Mouse (Mus musculus): ENCODE measurements around the gene Gm11011. TPM values are rescaled to one million over a fixed set of nuclear protein-coding genes. Genes with fewer than 3 reads are reported as not detected.

The Gm11011 gene
- total and polyA plus RNA-seq, 3 experiments, result not detected

DNA sequence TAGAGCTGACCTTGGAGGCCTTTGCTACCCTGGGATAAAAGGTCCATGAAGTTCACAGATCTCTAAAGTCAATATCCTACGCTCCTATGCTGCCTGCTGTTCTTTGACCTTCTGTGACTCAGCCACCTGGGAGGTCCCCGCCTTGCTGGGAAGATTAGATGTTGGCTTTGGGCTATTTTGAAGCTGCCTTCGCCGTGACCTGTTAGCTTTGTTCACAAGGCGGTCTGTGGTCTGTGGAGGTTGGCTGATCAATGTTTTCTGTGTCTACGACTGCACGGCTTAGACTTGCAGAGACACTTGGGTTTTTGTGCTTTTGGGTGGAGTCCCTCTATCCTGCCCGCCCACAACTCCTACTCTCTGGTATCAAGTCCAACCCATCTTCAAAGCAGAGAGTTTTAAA, 2.9 kb upstream of the Gm11011 start:
- H3K27me3 ChIP-seq (replicated peaks), result no peaks in the 10 kb centered on the region
- H3K79me2 ChIP-seq (replicated peaks; ENCODE audit: control insufficient read depth, extremely low read depth, insufficient read depth, poor library complexity, severe bottlenecking), result no peaks in the 10 kb centered on the region
- no peak for DNase-seq (ENCODE audit: extremely low read depth)
- no peak overlapping the region for H3K27ac ChIP-seq (ENCODE audit: insufficient read depth, low read depth)
- H3K4me3 ChIP-seq (replicated peaks in 1 of 3; ENCODE audit: low read depth in 2 of 3, low read length in 2 of 3, poor library complexity in 1 of 3), result no peak overlapping the region
- dilution Hi-C loops (cut with MboI; ENCODE audit: extremely low pct_ligation_motif_present, extremely low pct_unique_long_range_greater_than_20kb, low sequenced_read_pairs) (no loop called here), in situ Hi-C loops (cut with MboI; ENCODE audit: low pct_ligation_motif_present, low pct_unique_long_range_greater_than_20kb, low sequenced_read_pairs) (no loop called here)
- H3K36me3 ChIP-seq (replicated peaks in 1 of 2; ENCODE audit: control insufficient read depth in 1 of 2, insufficient read depth in 1 of 2, low read length in 1 of 2), result no peaks in the 10 kb centered on the region
- no peak overlapping the region for H3K9ac ChIP-seq (ENCODE audit: insufficient read depth, low read depth)
- H3K9me3 ChIP-seq (replicated peaks; ENCODE audit: low read length), result peaks cover 80% of the 10 kb centered on the region
- TF ChIP-seq RCOR1 (conservative IDR thresholded peaks at IDR 0.05; ENCODE audit: low read depth, low read length) (no peak), TCF12 (IDR thresholded peaks at IDR 0.05; ENCODE audit: low read depth, low read length) (no peak), MAX (IDR thresholded peaks at IDR 0.05; ENCODE audit: low read length) (no peak), ZKSCAN1 (IDR thresholded peaks at IDR 0.05; ENCODE audit: borderline replicate concordance, low read depth, low read length) (no peak), MXI1 (IDR thresholded peaks at IDR 0.05; ENCODE audit: low read depth, low read length) (no peak)
- no peak overlapping the region for H3K4me2 ChIP-seq (ENCODE audit: insufficient read depth, low read depth, poor library complexity, severe bottlenecking)
- H3K4me1 ChIP-seq (ENCODE audit: control insufficient read depth in 1 of 2, insufficient read depth in 2 of 2), result no peaks in the 10 kb centered on the region

DNA sequence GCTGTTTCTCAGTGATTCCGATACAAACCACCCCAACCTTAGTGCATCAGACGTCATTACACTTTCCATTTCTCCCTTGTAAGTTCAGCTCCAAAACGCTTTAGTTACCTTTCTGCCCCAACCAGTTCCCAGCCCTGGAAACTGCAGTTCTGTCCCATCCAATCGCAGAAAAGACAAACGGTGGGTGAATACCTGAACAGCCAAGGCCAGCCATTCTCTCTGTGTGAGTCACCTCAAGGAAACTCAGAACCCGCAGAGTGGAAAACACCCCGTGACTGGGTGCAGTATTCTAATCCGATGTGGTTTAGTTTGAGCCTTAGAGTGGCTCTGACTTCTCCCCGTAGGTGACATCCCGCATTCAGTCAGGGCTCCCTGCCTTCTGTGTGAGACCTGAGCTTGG, 2.2 kb upstream of the Gm11011 start:
- TF ChIP-seq CHD2 (IDR thresholded peaks at IDR 0.05; ENCODE audit: low read length) (no peak), ETS1 (conservative IDR thresholded peaks at IDR 0.05; ENCODE audit: low read depth, low read length) (no peak), NELFE (IDR thresholded peaks at IDR 0.05; ENCODE audit: low read depth, low read length) (no peak)
- in situ Hi-C loops (cut with MboI; ENCODE audit: low pct_ligation_motif_present, low pct_unique_long_range_greater_than_20kb, low sequenced_read_pairs), result no loop called here
- peaks cover 84% of the 10 kb centered on the region for H3K9me3 ChIP-seq (replicated peaks; ENCODE audit: low read length)

DNA sequence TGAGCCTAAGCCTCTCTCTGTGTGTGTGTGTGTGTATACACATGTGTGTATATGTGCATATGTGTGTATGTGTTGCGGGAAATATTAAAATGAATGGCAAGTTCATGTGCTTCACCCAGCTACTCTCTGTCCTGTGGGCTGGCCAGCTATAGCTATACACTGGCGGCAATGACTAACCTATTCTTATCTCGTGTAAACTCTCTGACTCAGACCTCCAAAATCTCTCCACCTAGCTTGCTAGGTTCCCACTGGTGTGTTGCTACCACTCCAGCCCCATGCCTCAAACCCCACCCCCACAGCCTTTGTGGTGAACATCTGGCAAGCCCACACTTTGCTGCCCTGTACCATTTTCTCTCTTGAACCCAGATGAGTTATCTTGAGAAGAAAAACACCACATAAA, 857 bp downstream of the Gm11011 start:
- TF ChIP-seq MXI1 (IDR thresholded peaks at IDR 0.05; ENCODE audit: low read depth, low read length) (no peak), ELF1 (IDR thresholded peaks at IDR 0.05; ENCODE audit: low read depth, low read length) (no peak), ZC3H11A (IDR thresholded peaks at IDR 0.05; ENCODE audit: low read depth, low read length) (no peak), JUN (IDR thresholded peaks at IDR 0.05; ENCODE audit: insufficient read depth, low read depth, low read length) (no peak), MAZ (IDR thresholded peaks at IDR 0.05; ENCODE audit: low read depth, low read length) (no peak), JUND (conservative IDR thresholded peaks at IDR 0.05; ENCODE audit: low read depth, low read length) (no peak), HCFC1 (IDR thresholded peaks at IDR 0.05; ENCODE audit: low read depth, low read length) (no peak)
- Histone ChIP-seq H3K27ac (ENCODE audit: insufficient read depth, low read depth) (no peak overlapping the region), H3K27me3 (replicated peaks) (no peaks in the 10 kb centered on the region), H3K36me3 (replicated peaks in 1 of 2; ENCODE audit: control insufficient read depth in 1 of 2, insufficient read depth in 1 of 2, low read length in 1 of 2) (no peaks in the 10 kb centered on the region), H3K4me3 (replicated peaks in 1 of 3; ENCODE audit: low read depth in 2 of 3, low read length in 2 of 3, poor library complexity in 1 of 3) (no peak overlapping the region), H3K4me1 (ENCODE audit: control insufficient read depth in 1 of 2, insufficient read depth in 2 of 2) (no peaks in the 10 kb centered on the region), H3K79me2 (replicated peaks; ENCODE audit: control insufficient read depth, extremely low read depth, insufficient read depth, poor library complexity, severe bottlenecking) (no peaks in the 10 kb centered on the region), H3K9me3 (replicated peaks; ENCODE audit: low read length) (peaks cover 76% of the 10 kb centered on the region), H3K9ac (ENCODE audit: insufficient read depth, low read depth) (no peak overlapping the region), H3K4me2 (ENCODE audit: insufficient read depth, low read depth, poor library complexity, severe bottlenecking) (no peak overlapping the region)
- in situ Hi-C loops (cut with MboI; ENCODE audit: low pct_ligation_motif_present, low pct_unique_long_range_greater_than_20kb, low sequenced_read_pairs) (no loop called here), dilution Hi-C loops (cut with MboI; ENCODE audit: extremely low pct_ligation_motif_present, extremely low pct_unique_long_range_greater_than_20kb, low sequenced_read_pairs) (no loop called here)
- DNase-seq (ENCODE audit: extremely low read depth), result no peak

More for the DNA sequence above, 2.2 kb upstream of the Gm11011 start:
- dilution Hi-C loops (cut with MboI; ENCODE audit: extremely low pct_ligation_motif_present, extremely low pct_unique_long_range_greater_than_20kb, low sequenced_read_pairs), result no loop called here
- no peak overlapping the region for H3K27ac ChIP-seq (ENCODE audit: insufficient read depth, low read depth)
- DNase-seq (ENCODE audit: extremely low read depth), result no peak
- H3K79me2 ChIP-seq (replicated peaks; ENCODE audit: control insufficient read depth, extremely low read depth, insufficient read depth, poor library complexity, severe bottlenecking), result no peaks in the 10 kb centered on the region
- no peaks in the 10 kb centered on the region for H3K36me3 ChIP-seq (replicated peaks in 1 of 2; ENCODE audit: control insufficient read depth in 1 of 2, insufficient read depth in 1 of 2, low read length in 1 of 2)
- H3K4me2 ChIP-seq (ENCODE audit: insufficient read depth, low read depth, poor library complexity, severe bottlenecking), result no peak overlapping the region
- no peaks in the 10 kb centered on the region for H3K27me3 ChIP-seq (replicated peaks)
- no peak overlapping the region for H3K4me3 ChIP-seq (replicated peaks in 1 of 3; ENCODE audit: low read depth in 2 of 3, low read length in 2 of 3, poor library complexity in 1 of 3)
- H3K4me1 ChIP-seq (ENCODE audit: control insufficient read depth in 1 of 2, insufficient read depth in 2 of 2), result no peaks in the 10 kb centered on the region
- no peak overlapping the region for H3K9ac ChIP-seq (ENCODE audit: insufficient read depth, low read depth)

Data from CH12.LX (cell line).